Mouse (Mus musculus) limb, embryonic 15.5 days (tissue): ENCODE data around the gene 1700028K03Rik. TPM values are rescaled to one million over a fixed set of nuclear protein-coding genes. Genes with fewer than 3 reads are reported as not detected.

ENCODE experiments used
- ATAC-seq: fragments of 200-750 bp; cut with Nextera tagmentation; 2 replicates; pipeline ENCODE4 v1.8.0; 2017; ENCODE audit warnings: low read depth, moderate TSS enrichment; ENCODE audit not compliant: insufficient number of reproducible peaks, low FRiP score, low TSS enrichment
- H3K27ac ChIP-seq: fragments of 300-500 bp; sonication (generic); 2 replicates; pipeline ENCODE4 v1.5.1; 2015; ENCODE audit warnings: moderate library complexity, mild to moderate bottlenecking, inconsistent platforms
- H3K27me3 ChIP-seq: fragments of 300-500 bp; sonication (generic); 2 replicates; pipeline ENCODE4 v1.6.1; 2015; ENCODE audit warnings: inconsistent platforms
- H3K36me3 ChIP-seq: fragments of 300-500 bp; sonication (generic); 2 replicates; pipeline ENCODE4 v1.6.1; 2015; ENCODE audit warnings: inconsistent platforms
- H3K4me1 ChIP-seq: fragments of 300-500 bp; sonication (generic); 2 replicates; pipeline ENCODE4 v1.6.1; 2015; ENCODE audit warnings: inconsistent platforms
- H3K4me2 ChIP-seq: fragments of 300-500 bp; sonication (generic); 2 replicates; pipeline ENCODE4 v1.6.1; 2015; ENCODE audit warnings: mild to moderate bottlenecking, inconsistent platforms
- H3K4me3 ChIP-seq: fragments of 300-500 bp; sonication (generic); 2 replicates; pipeline ENCODE4 v1.5.1; 2015; ENCODE audit warnings: mild to moderate bottlenecking, inconsistent platforms
- H3K9ac ChIP-seq: fragments of 300-500 bp; sonication (generic); 2 replicates; pipeline ENCODE4 v1.6.1; 2015; ENCODE audit warnings: inconsistent platforms
- H3K9me3 ChIP-seq: fragments of 300-500 bp; sonication (generic); 2 replicates; pipeline ENCODE4 v1.6.1; 2016; ENCODE audit warnings: inconsistent platforms
- WGBS: fragments of 180-500 bp; shearing (Covaris S2); methylation state at CpG from one replicate; pipeline ENCODE4 v1.1.7; 2015; 5-methylcytosine and 5-hydroxymethylcytosine counted together
- polyA plus RNA-seq: library from polyadenylated mRNA; unstranded; fragments of >200 nt; fragmentation: Nextera tagmentation; extraction: Ambion mirVana; gene quantifications from 2 replicates; pipeline ENCODE4 v1.2.1, GENCODE M21; 2015

Gene 1700028K03Rik
- polyA plus RNA-seq, result 0.03 and 0.10 TPM in 2 replicates

DNA sequence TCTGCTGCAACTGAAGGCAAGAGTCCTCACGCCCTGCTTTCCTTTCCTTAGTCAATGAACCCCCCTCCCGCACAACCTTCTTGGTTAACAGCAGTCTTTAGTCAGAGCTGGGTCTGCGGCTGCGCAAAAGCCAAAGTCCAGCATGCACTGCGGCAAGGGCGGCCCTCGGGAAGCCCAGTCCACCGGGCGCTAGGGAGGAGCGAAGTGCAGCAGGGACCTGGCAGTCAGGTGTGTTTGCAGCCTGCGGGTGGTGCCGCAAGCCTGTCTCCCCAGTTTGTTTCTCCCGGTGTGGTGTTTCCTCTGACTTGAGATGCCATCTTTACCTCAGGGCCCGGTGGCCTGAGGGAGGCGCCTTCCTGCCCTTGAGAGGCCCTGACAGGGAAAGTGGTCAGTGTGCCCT, at the start of gene 1700028K03Rik:
1700028K03Rik (plus strand) TSS at position 129 of the 400 bp plus-strand sequence.
- Histone ChIP-seq H3K4me3 (no peak within 1 kb of the TSS), H3K9ac (no peak within 1 kb of the TSS), H3K4me2 (no peak within 1 kb of the TSS), H3K27me3 (no peaks in the 10 kb centered on the region), H3K9me3 (no peaks in the 10 kb centered on the region), H3K36me3 (no peaks in the 10 kb centered on the region), H3K27ac (no peak within 1 kb of the TSS), H3K4me1 (no peaks in the 10 kb centered on the region)
- no peak for ATAC-seq
- 75% methylated on average over 15 of the region's 15 CpGs for WGBS

GRCm38 (mm10) chr5:107488996-107489395, 45.5 kb upstream of the 1700028K03Rik start:
- H3K9me3 ChIP-seq, result no peaks in the 10 kb centered on the region
- H3K4me3 ChIP-seq, result no peak overlapping the region
- no peak overlapping the region for H3K4me2 ChIP-seq
- H3K4me1 ChIP-seq, result no peaks in the 10 kb centered on the region
- H3K9ac ChIP-seq, result no peak overlapping the region
- no peaks in the 10 kb centered on the region; the same call in 1 of the 2 replicates for H3K36me3 ChIP-seq
- H3K27ac ChIP-seq, result no peak overlapping the region
- H3K27me3 ChIP-seq, result no peaks in the 10 kb centered on the region
- ATAC-seq, result no peak
- 63% methylated on average over 4 of the region's 4 CpGs for WGBS

DNA sequence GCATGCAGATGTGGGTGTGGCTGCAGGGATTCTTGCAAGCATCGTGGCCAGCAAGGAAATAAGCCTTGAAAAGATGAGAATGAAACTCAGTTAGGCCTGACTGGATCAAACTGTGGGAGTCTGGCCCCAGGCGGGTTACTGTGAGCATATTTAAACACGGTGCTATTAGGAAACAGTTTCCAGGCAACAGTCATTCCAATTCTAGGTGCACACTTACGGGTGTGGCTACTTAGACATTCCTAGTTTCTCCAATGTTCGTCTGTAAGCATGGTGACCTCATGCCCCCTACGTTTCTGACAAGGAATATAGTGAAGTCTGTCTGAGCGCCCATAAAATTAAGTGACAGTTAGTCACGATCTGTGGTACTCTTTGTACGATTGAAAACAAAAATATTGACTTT, 43.5 kb upstream of the 1700028K03Rik start:
- H3K9ac ChIP-seq, result no peak overlapping the region
- peaks cover 3% of the 10 kb centered on the region; the same call in 1 of the 2 replicates for H3K36me3 ChIP-seq
- H3K4me1 ChIP-seq, result no peaks in the 10 kb centered on the region
- no peaks in the 10 kb centered on the region for H3K9me3 ChIP-seq
- WGBS, result 72% methylated on average over 9 of the region's 9 CpGs
- no peaks in the 10 kb centered on the region for H3K27me3 ChIP-seq
- no peak overlapping the region for H3K4me2 ChIP-seq
- no peak for ATAC-seq
- no peak overlapping the region for H3K4me3 ChIP-seq
- no peak overlapping the region for H3K27ac ChIP-seq

- H3K36me3 ChIP-seq, result peaks cover 3% of the 10 kb centered on the region; the same call in 1 of the 2 replicates
- no peak overlapping the region for H3K4me2 ChIP-seq
- H3K9ac ChIP-seq, result no peak overlapping the region
- H3K4me3 ChIP-seq, result no peak overlapping the region
- H3K27ac ChIP-seq, result no peak overlapping the region
- H3K4me1 ChIP-seq, result no peaks in the 10 kb centered on the region
- no peaks in the 10 kb centered on the region for H3K9me3 ChIP-seq
- no peak for ATAC-seq
- WGBS, result 92% methylated on average over 2 of the region's 2 CpGs
- no peaks in the 10 kb centered on the region for H3K27me3 ChIP-seq
These were observed 42.0 kb upstream of the 1700028K03Rik start for GRCm38 (mm10) chr5:107492471-107492870.

GRCm38 (mm10) chr5:107494759-107495158, 39.8 kb upstream of the 1700028K03Rik start:
- no peak for ATAC-seq
- no peaks in the 10 kb centered on the region for H3K9me3 ChIP-seq
- no peak overlapping the region for H3K9ac ChIP-seq
- no peak overlapping the region for H3K4me3 ChIP-seq
- no peak overlapping the region for H3K4me2 ChIP-seq
- peaks cover 3% of the 10 kb centered on the region; the same call in 1 of the 2 replicates for H3K36me3 ChIP-seq
- H3K27me3 ChIP-seq, result no peaks in the 10 kb centered on the region
- no peaks in the 10 kb centered on the region for H3K4me1 ChIP-seq
- H3K27ac ChIP-seq, result no peak overlapping the region
- 96% methylated on average over 5 of the region's 5 CpGs for WGBS

DNA sequence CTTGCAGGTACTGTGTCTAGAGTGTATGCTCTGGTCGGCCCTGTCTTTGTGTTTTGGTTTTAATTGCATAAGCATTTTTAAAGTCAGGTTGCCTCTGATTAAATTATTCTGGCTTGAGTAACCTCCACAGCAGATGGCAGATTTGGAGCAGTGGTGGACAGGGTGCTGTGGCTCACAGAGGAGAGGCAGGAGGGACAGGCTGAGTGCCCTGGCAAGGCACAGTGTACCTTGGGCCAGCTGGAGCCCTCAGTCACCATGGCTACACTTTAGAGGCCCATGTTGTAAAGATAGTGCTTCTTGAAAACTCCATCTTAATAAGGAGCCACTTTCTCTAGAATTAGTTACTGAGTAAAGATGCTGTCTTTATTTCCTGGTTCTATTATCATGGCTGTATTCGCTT, 38.5 kb upstream of the 1700028K03Rik start:
- Histone ChIP-seq H3K27me3 (no peaks in the 10 kb centered on the region), H3K27ac (no peak overlapping the region), H3K9ac (no peak overlapping the region), H3K4me1 (no peaks in the 10 kb centered on the region), H3K4me2 (no peak overlapping the region), H3K9me3 (no peaks in the 10 kb centered on the region), H3K36me3 (peaks cover 3% of the 10 kb centered on the region; the same call in 1 of the 2 replicates), H3K4me3 (no peak overlapping the region)
- WGBS, result 93% methylated on average over 2 of the region's 2 CpGs
- ATAC-seq, result no peak

- H3K4me2 ChIP-seq, result no peak overlapping the region
- H3K27ac ChIP-seq, result no peak overlapping the region
- no peaks in the 10 kb centered on the region for H3K27me3 ChIP-seq
- WGBS, result 62% methylated on average over 10 of the region's 10 CpGs
- ATAC-seq, result no peak
- no peaks in the 10 kb centered on the region for H3K4me1 ChIP-seq
- peaks cover 3% of the 10 kb centered on the region; the same call in 1 of the 2 replicates for H3K36me3 ChIP-seq
- no peak overlapping the region for H3K9ac ChIP-seq
- H3K4me3 ChIP-seq, result no peak overlapping the region
- no peaks in the 10 kb centered on the region for H3K9me3 ChIP-seq
These were observed 36.7 kb upstream of the 1700028K03Rik start for GRCm38 (mm10) chr5:107497519-107498501.

DNA sequence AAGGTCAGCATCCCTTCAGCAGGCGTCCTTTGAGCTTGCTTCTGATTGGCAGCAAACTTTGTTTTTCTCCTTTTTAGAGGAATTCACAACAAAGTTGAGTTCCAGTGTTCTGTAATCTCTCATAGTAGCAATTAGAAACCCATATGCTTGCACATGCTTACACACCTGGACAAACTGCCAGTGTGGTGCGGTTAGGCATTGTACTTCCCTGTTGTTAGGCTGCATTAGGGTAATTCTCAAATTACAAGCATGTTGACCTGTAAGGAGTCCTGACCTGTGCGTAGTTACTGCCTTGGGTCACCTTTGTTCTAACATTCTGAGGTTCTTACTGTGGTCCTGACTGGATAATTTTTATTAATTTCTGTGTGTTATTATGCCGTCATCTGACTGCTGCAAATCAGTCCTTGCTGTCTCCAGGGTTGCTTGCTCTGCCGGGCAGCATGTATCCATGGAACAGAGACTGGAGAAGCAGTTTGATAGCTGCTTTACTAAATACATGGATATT, 35.7 kb upstream of the 1700028K03Rik start:
- ATAC-seq, result no peak
- H3K4me2 ChIP-seq, result no peak overlapping the region

DNA sequence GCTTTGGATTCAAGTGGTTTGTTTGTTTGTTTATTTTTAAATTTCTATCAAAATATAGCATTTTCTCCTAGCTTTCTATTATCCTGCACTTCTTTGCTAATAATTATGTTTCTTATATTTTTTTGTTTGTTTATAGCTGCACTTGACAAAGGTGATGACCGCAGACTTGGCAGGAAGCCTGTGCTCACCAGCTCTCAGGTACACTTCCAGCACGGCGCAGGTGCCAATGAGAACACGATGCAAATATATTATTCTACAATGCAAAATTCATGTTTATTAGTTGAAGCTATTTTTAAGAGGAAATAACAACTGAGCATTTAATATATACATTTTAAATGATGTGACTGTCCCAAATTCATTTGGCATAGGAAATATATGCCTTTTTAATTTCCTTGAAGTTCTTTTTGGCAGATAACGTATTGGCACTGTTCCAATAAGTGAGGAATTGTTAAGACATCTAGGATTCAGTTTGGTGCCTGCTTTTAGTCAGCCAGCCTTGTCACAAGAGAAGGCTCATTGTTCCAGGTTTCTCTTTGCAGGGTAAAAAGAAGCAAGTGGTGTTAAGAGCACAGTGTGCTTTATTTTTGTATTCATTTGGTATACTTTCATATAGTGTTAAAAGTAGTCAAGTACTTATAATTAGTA, 34.5 kb upstream of the 1700028K03Rik start:
- no peak for ATAC-seq
- H3K36me3 ChIP-seq, result no peaks in the 10 kb centered on the region; the same call in 1 of the 2 replicates
- H3K27ac ChIP-seq, result no peak overlapping the region
- H3K4me3 ChIP-seq, result no peak overlapping the region
- no peaks in the 10 kb centered on the region for H3K4me1 ChIP-seq
- no peaks in the 10 kb centered on the region for H3K9me3 ChIP-seq
- no peak overlapping the region for H3K4me2 ChIP-seq
- no peaks in the 10 kb centered on the region for H3K27me3 ChIP-seq
- H3K9ac ChIP-seq, result no peak overlapping the region
- 78% methylated on average over 5 of the region's 5 CpGs for WGBS

More for the DNA sequence above, 35.7 kb upstream of the 1700028K03Rik start:
- Histone ChIP-seq H3K9me3 (no peaks in the 10 kb centered on the region), H3K36me3 (0 out of 2 replicates have a peak, but pooled peaks cover 3% of the 10 kb centered on the region), H3K27me3 (no peaks in the 10 kb centered on the region), H3K9ac (no peak overlapping the region), H3K4me1 (no peaks in the 10 kb centered on the region), H3K4me3 (no peak overlapping the region), H3K27ac (no peak overlapping the region)
- WGBS, result 49% methylated on average over 5 of the region's 5 CpGs

DNA sequence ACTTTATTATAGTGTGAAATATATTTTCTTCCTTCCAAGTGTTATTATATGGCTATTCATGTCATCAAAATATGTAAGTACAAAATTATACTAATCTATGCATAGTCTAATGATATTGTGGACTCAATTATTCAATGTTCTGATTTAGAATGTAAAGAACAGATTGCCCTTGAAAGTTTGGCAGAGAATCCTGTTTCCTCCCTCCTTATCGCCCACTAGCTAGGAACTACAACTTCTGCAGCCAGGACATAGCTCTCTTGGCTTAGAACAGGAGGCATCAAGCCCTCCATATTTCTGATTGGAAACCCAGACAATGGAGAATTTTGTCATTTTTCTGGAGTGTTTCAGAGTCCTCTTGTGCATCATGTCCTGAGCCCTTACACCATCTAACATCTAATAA, 33.8 kb upstream of the 1700028K03Rik start:
- Histone ChIP-seq H3K4me3 (no peak overlapping the region), H3K27me3 (no peaks in the 10 kb centered on the region), H3K9ac (no peak overlapping the region), H3K4me2 (no peak overlapping the region), H3K27ac (no peak overlapping the region), H3K4me1 (no peaks in the 10 kb centered on the region), H3K9me3 (no peaks in the 10 kb centered on the region), H3K36me3 (no peaks in the 10 kb centered on the region; the same call in 1 of the 2 replicates)
- 58% methylated on average over 1 of the region's 1 CpGs for WGBS
- ATAC-seq, result no peak

DNA sequence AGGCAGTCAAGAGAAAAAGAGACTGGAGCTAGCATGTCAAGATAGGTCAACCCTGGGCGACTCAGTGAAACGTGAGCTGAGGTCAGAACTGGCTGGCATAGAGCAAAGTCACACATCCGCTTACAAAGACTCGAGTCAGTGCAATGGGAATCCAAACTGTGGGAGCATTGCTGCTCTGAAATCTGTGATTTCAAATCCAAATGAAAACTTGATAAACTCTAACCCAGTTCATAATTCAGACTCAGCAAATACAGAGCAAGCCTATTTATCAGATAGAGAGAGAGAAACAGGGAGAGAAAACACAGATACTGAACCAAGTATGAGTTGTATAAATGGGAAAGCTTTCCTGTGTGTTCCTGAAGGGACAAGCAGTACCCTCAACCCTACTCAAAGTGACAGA, 27.2 kb upstream of the 1700028K03Rik start, which contains the start of gene Gm42669:
Gm42669 (plus strand) TSS at position 301 of the 400 bp plus-strand sequence.
- no peaks in the 10 kb centered on the region for H3K27me3 ChIP-seq
- H3K9me3 ChIP-seq, result no peaks in the 10 kb centered on the region
- 78% methylated on average over 4 of the region's 4 CpGs for WGBS
- H3K9ac ChIP-seq, result no peak within 1 kb of the TSS
- no peaks in the 10 kb centered on the region for H3K4me1 ChIP-seq
- no peak within 1 kb of the TSS for H3K4me3 ChIP-seq
- H3K36me3 ChIP-seq, result peaks cover 7% of the 10 kb centered on the region; the same call in 1 of the 2 replicates
- no peak for ATAC-seq
- no peak within 1 kb of the TSS for H3K27ac ChIP-seq
- no peak within 1 kb of the TSS for H3K4me2 ChIP-seq
